Mouse (Mus musculus): ENCODE data around the gene Galp.

Gene Galp

DNA sequence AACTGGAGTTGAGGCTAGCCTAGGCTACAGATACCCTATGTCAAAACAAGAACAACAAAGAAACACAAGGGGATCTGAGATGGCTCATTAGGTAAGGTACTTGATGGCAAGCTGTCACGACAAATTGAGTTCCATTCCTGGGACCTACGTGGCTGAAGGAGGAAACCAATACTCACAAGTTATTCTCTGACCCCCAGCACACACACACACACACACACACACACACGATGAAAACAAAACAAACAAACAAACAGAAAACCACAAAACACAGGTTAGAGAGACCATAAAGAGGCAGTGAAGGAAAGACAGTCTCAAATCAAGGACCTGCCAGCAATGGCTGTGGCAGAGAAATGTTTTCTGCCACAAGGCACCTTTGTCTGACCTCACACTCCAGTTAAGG lies at the start of gene Galp:
Gene Galp, plus strand, starts transcription at position 301 of the 400 bp plus-strand sequence.
- DNase-seq (ENCODE audit: low spot score in 2 of 2): no peak

DNA sequence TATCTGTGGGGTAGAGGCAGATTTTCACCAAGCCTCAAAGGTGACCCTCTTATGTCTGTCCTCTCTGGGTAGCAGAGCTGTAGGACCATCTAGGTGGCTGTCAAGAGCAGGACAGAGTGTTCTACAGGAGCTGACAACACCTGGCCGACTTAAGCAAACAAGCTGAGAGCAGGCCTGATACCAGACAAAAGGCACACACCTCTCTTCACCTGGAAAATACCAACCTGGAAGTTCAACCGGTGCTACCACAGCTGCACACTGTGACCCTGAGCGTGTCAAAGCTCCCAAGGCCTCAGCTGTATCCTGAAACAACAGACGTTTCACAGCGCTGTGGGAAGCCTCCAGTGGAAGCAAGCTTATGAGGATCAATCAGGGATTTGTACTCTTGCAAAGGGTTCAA lies 49.2 kb upstream of the Galp start:
- DNase-seq (ENCODE audit: low spot score in 2 of 2): no peak

DNA sequence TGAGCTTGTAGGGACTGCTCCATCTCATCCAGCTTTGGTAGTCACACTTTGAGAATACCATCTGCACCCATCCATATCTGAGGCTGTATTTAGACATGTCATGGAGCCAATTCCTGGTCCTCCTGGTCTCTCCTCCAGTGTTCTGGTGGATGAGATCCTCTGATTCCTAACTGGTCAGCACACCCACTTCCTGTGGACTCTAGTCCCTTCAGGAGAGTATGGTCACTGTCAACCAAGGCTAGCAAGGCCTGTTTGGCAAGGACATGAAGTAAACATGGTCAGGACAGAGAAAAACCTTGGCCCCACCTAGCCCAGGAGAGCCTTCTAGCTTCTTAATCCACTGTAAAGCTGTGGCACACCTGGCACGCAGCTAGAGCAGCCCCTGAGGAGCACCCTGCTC lies 45.6 kb upstream of the Galp start:
- no peak for DNase-seq (ENCODE audit: low spot score in 2 of 2)

DNA sequence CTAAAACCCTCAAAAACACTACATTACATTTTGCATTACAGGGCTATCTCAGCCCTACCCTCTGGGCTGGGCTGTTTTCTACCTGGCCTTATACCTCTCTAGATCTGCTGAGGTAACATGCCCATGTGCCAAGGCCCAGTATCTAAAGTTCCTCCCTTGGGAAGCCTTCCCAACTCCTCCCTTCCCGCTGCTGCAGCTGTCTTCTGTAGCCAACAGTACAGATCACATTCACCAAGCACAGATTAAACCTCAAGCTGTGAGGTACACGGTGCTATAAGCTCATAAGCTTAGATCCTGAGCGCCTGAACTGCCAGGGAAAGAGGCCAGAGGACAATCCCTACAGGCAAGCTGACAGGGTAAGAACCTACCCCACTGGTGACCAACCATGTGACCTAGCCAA lies 44.9 kb upstream of the Galp start:
- no peak for DNase-seq (ENCODE audit: low spot score in 2 of 2)

- no peak for DNase-seq (ENCODE audit: low spot score in 2 of 2)
Measured at GRCm38 (mm10) chr7:6153131-6153530, 43.8 kb upstream of the Galp start.

DNA sequence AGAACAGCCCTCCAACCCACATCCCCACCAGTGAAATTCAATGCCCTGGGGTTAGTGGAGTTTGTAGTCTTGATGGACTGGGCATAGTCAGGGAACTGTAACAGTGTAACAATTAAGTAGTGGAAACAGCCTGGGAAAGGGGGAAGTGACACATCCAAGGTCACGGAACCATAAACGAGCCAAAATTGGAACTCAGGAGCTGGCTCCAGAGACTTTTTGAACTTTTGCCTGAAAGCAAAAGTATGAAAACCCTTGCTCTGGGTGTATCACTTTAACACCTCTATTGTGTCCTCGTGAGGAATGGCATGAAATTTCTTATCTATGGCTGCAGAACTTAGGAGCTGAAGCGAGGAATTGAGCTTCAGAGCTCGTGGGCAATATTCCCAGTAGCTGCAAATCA lies 42.7 kb upstream of the Galp start:
- DNase-seq (ENCODE audit: low spot score in 2 of 2): no peak

- peak; percentile 61 to 66 for DNase-seq (ENCODE audit: low spot score in 2 of 2)
Measured at GRCm38 (mm10) chr7:6155031-6155872, 41.6 kb upstream of the Galp start.

- DNase-seq (ENCODE audit: low spot score in 2 of 2): peak; percentile 96 to 97
Measured at GRCm38 (mm10) chr7:6155901-6156411, 40.9 kb upstream of the Galp start, which contains the start of gene Zfp787. Gene Zfp787 (minus strand): TSS chr7:6155997.

- DNase-seq (ENCODE audit: low spot score in 2 of 2): no peak
Measured at GRCm38 (mm10) chr7:6156901-6157472, 39.9 kb upstream of the Galp start.

- DNase-seq (ENCODE audit: low spot score in 2 of 2): no peak
Measured at GRCm38 (mm10) chr7:6157479-6157878, 39.4 kb upstream of the Galp start.

GRCm38 (mm10) chr7:6159604-6160003 lies 37.3 kb upstream of the Galp start:
- DNase-seq (ENCODE audit: low spot score in 2 of 2): no peak

DNA sequence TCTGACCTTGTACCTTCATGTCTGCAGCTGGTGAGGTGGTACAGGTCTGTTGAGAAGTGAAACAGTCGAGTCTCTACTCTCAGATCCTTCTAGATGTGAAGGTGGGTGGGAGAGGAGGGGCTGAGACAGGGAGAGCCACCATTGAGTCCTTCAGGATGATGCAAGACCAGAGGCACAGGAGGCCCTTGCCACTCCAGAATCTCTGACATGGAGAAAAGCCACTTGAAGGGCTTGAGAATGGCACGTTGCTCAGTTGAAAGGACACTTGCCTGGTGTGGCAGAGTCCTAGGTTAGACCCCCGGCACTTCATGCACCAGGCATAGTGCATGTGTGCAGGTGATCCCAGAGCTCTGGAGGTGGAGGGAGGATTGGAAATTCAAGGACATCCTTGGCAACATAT lies 35.3 kb upstream of the Galp start:
- DNase-seq (ENCODE audit: low spot score in 2 of 2): no peak

DNA sequence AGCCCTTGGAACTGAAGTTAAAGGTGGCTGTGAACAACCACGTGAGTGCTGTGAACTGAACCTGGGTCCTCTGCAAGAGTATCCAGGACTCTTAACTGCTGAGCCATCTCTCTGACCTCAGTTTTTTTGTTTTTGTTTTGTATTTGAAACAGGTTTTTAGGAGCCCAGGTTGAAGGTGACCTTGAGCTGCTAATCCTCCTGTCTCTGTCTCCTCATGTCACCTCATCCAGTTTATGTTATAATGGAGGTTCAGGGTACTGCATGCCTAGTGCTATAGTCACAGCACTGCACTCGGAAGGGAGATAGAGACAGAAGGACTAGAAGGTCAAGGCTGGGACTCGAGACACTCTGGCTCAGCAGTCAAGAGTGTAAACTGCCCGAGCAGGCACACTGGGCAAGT lies 34.7 kb upstream of the Galp start:
- no peak for DNase-seq (ENCODE audit: low spot score in 2 of 2)

GRCm38 (mm10) chr7:6164671-6165070 lies 32.2 kb upstream of the Galp start:
- DNase-seq (ENCODE audit: low spot score in 2 of 2): no peak

DNA sequence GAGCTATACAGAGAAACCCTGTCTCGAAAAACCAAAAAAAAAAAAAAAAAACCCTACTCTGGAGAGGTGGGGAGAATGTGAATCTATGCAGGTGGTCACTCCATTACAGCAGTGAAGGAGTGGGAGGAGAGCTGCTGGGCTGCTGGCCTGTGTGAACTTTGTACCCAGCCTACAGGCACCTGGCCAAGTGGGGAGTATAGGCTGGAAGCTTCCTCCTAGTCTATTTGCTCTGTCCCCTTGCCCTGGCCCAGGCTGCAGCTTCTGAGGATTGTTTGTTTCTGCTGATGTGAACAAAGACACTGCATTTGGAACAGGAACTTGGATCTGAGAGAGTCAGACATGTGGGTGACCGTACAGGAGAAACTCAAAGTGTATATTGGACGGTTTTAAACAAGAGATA lies 27.5 kb upstream of the Galp start:
- DNase-seq (ENCODE audit: low spot score in 2 of 2): no peak

GRCm38 (mm10) chr7:6170391-6170790 lies 26.5 kb upstream of the Galp start:
- DNase-seq (ENCODE audit: low spot score in 2 of 2): no peak

DNA sequence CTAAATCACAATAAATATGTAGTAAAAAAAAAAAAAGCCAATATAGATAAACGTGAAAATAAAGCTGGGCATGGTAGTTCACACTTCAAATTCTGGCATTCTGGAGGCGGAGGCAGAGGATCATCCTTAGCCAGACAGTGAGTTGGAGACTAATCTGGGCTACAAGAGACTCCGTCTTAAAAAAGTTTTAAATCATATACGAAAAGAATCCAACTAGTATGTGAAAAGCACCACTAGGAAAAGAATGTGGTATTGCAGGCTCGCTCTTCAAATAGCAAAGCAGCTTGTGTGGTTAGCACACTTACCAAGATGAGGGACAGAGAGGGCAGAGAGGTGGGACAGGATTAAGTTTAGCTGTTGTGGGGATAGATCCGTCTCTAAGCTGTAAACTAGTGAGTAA lies 26.0 kb upstream of the Galp start:
- no peak for DNase-seq (ENCODE audit: low spot score in 2 of 2)

DNA sequence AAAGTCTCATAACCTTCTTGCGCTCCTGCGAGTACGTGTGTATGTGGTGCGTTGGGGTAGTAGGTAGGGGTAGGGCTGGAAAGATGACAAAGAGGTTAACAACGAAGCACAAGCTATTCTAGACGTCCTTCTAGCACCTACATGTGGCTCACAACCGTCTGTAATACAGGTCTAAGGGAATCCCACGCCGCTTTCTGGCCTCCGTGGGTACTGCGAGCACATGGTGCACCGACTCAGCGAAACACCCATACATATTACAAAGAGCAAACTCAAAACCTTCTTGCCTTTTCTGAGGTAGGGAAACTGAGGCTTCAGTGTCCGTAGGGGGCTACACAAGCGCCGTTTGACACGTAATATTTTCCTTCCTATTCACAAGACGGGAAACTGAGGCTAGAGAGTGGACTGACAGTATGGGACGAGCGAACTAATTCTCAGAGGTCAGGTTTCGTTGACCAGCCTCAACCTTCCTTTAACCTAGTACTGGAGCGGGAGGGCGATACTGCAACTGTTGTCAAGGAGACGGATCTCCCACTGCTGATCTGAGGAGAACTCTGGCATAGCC lies 25.4 kb upstream of the Galp start:
- DNase-seq (ENCODE audit: low spot score in 2 of 2): peak in 1 of 2 experiments; percentile 69

DNA sequence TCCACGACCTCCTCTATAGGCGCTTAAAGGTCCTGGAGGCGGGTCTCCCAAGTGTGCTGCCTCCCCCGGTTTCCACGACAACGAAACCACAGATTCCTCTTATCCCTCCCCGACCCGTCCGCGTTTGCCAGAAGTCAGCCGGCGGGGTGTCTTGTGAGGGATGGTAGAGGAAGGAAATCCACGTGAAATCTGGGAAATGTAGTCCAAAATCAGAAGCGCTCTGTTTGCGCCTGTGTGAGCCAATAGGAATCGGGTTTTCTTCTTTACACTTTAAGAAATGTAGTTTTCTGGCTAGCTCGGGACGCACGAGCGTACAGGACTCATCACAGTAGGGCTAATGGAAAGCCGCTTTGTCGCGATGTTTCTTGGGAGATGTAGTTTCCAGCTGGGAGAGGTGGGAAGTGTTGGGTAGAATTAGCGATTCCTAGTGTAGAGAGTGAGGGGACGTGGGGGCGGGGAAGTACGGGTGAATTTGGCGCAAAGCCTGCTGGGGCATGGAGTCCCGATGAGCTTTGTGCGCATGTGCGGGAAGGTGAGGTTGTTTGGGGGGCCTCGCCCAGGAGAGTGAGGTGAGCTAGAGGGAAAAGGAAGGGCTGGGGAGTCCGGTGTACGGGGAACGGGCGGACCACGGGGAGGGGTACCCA lies 24.8 kb upstream of the Galp start, which contains the start of gene Zfp444:
Gene Zfp444, plus strand, starts transcription at position 221 of the 644 bp plus-strand sequence.
- DNase-seq (ENCODE audit: low spot score in 2 of 2): peak; percentile 99 to 100

DNA sequence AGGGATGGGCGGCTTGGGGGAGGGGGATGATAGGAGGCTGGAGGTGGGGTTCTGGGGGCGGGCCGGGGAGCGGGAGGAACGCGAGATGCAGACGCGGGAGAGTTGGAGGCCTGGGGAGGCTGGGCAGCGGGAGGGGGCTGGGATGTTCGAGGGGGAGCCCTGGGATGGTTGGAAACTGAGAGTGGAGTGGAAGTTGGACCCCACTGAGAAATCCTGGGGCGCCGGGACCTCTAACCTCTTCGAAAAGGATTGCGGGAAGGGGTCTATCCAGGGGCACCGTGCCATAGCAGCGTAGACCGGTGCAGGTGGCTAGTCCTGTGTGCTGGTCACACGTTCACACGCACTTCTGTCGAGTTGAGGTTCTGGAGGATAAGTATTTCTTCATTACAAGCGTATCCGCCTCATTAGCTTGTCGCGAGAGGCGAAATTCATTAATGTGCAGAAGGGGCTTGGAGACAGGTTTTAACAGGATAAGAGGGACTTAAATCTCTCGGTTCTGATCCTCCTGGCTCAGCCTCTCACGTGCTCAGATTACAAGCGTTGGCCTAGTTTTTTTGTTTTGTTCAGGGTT lies 24.1 kb upstream of the Galp start:
- no peak for DNase-seq (ENCODE audit: low spot score in 2 of 2)

DNA sequence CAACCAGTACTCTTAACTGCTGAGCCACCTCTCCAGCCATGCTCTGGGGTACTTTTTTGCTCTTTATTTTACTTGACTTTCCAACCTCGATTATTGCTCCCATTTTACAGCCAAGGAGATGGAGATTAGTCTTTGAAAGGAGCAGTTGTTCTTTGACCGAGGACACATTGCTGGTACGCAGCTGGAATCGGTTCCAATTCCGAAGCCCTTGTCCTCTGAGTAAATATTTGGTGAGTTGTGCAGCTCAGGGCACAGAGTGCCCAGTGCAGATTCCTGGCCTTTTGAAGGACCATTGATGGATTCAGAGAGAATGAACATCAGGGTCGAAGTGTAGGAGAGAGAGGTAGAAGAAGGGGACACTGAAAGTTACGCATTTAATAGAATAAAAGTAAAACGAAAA lies 23.0 kb upstream of the Galp start:
- no peak for DNase-seq (ENCODE audit: low spot score in 2 of 2)

All from right cerebral cortex, postnatal 36 days (tissue).